Mouse (Mus musculus): ENCODE data around the gene Aldh3b1.

- TF ChIP-seq GATA1 (IDR thresholded peaks at IDR 0.05; ENCODE audit: borderline replicate concordance, low read length) = no peak
- no peak for TF ChIP-seq FLI1 (IDR thresholded peaks at IDR 0.05; ENCODE audit: low read length)
These were observed 30.7 kb downstream of the Aldh3b1 start for GRCm38 (mm10) chr19:3898952-3899351.

Data from megakaryocyte, embryonic 14.5 days (primary cell).